Mouse (Mus musculus) liver, adult 2 months (tissue): ENCODE results near the gene Tnk1. TPM values are rescaled to one million over a fixed set of nuclear protein-coding genes. Genes with fewer than 3 reads are reported as not detected.
A peak's percentile ranks its signal among the peaks of the same experiment; 100 is the strongest.

Source experiments
- DNase-seq: peaks from one replicate; pipeline ENCODE4 v3.0.0-alpha.2; 2011; ENCODE audit warnings: low read depth, low spot score; ENCODE audit errors: extremely low read depth
- H3K27ac ChIP-seq: fragments of 200-500 bp; replicated peaks from 2 replicates; pipeline ENCODE4 v1.5.1; 2012; ENCODE audit warnings: low read depth, mild to moderate bottlenecking, control low read depth, inconsistent platforms, low read length; ENCODE audit not compliant: insufficient read depth
- H3K27me3 ChIP-seq: fragments of 200-500 bp; 2 replicates; pipeline ENCODE4 v1.6.1; 2012; ENCODE audit warnings: mild to moderate bottlenecking, moderate library complexity, low read length, inconsistent platforms; ENCODE audit not compliant: control insufficient read depth, insufficient read depth
- H3K36me3 ChIP-seq: fragments of 200-500 bp; 2 replicates; pipeline ENCODE4 v1.6.1; 2012; ENCODE audit warnings: low read length, inconsistent platforms; ENCODE audit not compliant: control insufficient read depth, insufficient read depth
- H3K4me1 ChIP-seq: fragments of 200-500 bp; 2 replicates; pipeline ENCODE4 v1.6.1; 2011; ENCODE audit warnings: low read length; ENCODE audit not compliant: control insufficient read depth, insufficient read depth
- H3K4me3 ChIP-seq: fragments of 200-500 bp; 2 replicates; pipeline ENCODE4 v1.5.1; 2011; ENCODE audit warnings: low read depth, mild to moderate bottlenecking, control low read depth, low read length, moderate library complexity; ENCODE audit not compliant: insufficient read depth
- H3K79me2 ChIP-seq: fragments of 200-500 bp; 2 replicates; pipeline ENCODE4 v1.6.1; 2012; ENCODE audit warnings: inconsistent platforms, mild to moderate bottlenecking, low read length, moderate library complexity; ENCODE audit not compliant: control insufficient read depth, insufficient read depth
- H3K9ac ChIP-seq: fragments of 200-500 bp; 2 replicates; pipeline ENCODE4 v1.6.1; 2012; ENCODE audit warnings: low read depth, mild to moderate bottlenecking, control low read depth, inconsistent platforms, low read length
- CTCF ChIP-seq: fragments of 200-500 bp; IDR thresholded peaks from 2 replicates; pipeline ENCODE4 v1.5.1; 2011; ENCODE audit warnings: low read depth, low read length, control low read depth
- POLR2A ChIP-seq: fragments of 200-500 bp; IDR thresholded peaks from 2 replicates; pipeline ENCODE4 v1.6.1; 2011; ENCODE audit warnings: low read length, control low read depth; ENCODE audit not compliant: insufficient read depth; ENCODE audit errors: extremely low read depth
- WGBS: fragments of 180-500 bp; shearing (Covaris S2); methylation state at CpG from one replicate; pipeline ENCODE4 v1.1.7; 2018; 5-methylcytosine and 5-hydroxymethylcytosine counted together
- polyA plus RNA-seq: library from polyadenylated mRNA; depleted of rRNA; stranded (reverse); fragments of >200 nt; gene quantifications from 2 replicates; pipeline ENCODE4 v1.2.3, GENCODE M21; 2012
- total RNA-seq: library from RNA; depleted of rRNA; stranded (reverse); fragments of >200 nt; gene quantifications from 2 replicates; pipeline ENCODE4 v1.2.3, GENCODE M21; 2014

Gene Tnk1
- total and polyA plus RNA-seq, 2 experiments: 0.17 to 0.18 TPM

DNA sequence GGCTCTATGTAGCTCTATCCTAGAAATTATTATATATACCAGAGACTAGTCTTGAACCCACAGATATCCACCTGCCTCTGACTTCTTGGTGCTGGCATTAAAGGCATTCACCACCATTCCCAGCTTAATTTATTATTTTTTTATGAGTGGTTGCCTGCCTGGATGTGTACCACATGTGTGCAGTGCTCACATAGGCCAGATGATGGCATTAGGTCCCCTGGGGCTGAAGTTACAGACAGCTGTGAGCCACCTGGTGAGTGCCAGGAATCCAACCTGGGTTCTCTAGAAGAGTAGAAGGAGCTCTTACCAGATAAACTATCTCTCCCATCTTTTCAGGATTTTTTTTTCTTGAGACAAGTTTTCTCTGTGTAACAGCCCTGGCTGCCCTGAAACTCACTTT, 48.2 kb downstream of the Tnk1 start:
- Histone ChIP-seq H3K79me2 (no peaks in the 10 kb centered on the region), H3K36me3 (no peaks in the 10 kb centered on the region), H3K27me3 (no peaks in the 10 kb centered on the region), H3K4me3 (no peak overlapping the region), H3K4me1 (no peaks in the 10 kb centered on the region), H3K9ac (no peak overlapping the region), H3K27ac (no peak overlapping the region)
- DNase-seq: no peak
- no peak for TF ChIP-seq CTCF
- TF ChIP-seq POLR2A: no peak

DNA sequence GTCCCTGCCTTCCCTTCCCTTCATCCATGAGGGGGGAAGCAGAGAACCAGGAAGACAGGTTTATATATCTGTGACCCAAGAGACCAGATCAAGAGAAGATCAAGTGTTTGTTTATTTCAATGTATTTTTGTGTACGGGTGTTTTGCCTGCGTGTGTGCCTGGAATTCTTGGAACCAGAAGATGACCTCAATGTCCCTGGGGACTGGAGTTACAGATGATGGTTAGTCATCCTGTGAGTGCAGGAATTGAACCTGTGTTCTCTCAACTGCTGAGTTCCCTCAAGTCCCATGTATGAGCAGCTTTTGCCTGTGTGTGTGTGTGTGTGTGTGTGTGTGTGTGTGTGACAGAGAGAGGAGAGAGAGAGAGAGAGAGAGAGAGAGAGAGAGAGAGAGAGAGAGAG, 50.9 kb downstream of the Tnk1 start:
- Histone ChIP-seq H3K27me3 (0 out of 2 replicates have a peak, but pooled peaks cover under 1% of the 10 kb centered on the region), H3K4me1 (peaks cover 4% of the 10 kb centered on the region), H3K79me2 (no peaks in the 10 kb centered on the region), H3K36me3 (no peaks in the 10 kb centered on the region), H3K4me3 (no peak overlapping the region), H3K9ac (no peak overlapping the region), H3K27ac (no peak overlapping the region)
- WGBS: 87% methylated on average over 2 of the region's 2 CpGs
- no peak for DNase-seq
- no peak for TF ChIP-seq POLR2A
- no peak for TF ChIP-seq CTCF

DNA sequence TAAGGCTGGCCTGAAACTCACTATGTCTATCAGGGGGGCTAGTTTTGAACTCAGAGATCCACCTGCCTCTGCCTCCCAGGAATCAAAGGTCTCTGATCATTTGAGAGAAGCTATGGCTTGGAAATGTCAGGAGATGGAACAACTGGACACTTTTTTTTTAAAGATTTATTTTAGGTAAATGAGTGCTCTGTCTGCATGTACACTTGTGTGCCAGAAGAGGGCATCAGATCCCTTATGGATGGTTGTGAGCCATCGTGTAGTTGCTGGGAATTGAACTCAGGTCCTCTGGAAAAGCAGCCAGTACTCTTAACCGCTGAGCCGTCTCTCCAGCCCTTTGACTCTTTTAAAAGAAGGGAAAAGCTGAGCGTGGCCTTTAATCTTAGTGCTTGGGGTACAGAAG, 52.2 kb downstream of the Tnk1 start:
- DNase-seq: no peak
- Histone ChIP-seq H3K4me3 (no peak overlapping the region), H3K27me3 (peaks cover 7% of the 10 kb centered on the region), H3K27ac (no peak overlapping the region), H3K36me3 (no peaks in the 10 kb centered on the region), H3K9ac (no peak overlapping the region), H3K4me1 (peaks cover 4% of the 10 kb centered on the region), H3K79me2 (no peaks in the 10 kb centered on the region)
- TF ChIP-seq POLR2A: no peak
- TF ChIP-seq CTCF: no peak
- 95% methylated on average over 4 of the region's 4 CpGs for WGBS

DNA sequence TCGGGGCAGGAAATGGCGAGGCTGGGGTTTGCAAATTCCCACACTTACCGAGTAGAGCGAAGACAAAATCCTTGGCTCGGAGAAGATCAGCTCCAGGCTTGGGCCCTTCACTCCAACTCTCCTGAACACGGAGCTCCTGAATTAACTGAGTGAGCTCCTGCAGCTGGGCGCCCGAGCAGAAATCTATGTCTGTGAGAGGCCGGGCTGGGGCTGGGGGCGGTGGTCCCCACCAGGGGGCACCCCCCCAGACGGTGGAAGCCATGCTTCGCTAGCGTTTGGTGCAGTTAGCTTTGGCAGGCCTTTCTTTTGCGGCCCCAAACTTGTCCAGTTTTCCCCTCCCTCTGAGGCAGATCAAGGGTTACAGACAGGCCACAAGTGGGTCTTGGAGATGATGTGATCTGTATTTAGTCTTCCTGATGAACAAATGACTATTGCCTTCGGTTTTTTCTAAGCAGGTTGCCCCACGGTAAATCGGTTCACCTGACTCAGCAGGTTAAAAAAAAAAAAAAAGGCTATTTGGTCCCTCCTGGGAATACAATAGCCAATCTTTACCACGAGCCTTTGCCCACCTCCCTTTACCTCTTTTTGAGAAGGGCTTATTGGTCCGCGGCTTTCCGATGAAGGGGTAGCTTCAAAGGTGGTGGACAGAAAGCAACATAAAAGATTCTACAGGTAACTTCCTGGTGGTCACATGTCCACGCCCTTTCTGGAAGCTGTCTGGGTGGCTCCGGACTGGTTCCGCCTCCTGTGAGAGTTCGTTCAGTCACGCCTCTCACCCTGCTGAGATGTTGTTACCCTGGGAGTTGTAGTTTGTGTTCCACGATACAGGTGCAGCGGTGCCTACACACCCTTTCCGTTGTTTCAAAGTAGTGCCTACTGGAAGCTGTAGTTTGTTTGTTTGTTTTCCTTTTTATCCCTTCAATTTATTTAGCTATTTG, 53.3 kb downstream of the Tnk1 start, which contains the start of gene Tmem102:
Gene Tmem102, minus strand, starts transcription at position 653 of the 938 bp plus-strand sequence.
- peaks cover 9% of the 10 kb centered on the region for H3K27me3 ChIP-seq

DNA sequence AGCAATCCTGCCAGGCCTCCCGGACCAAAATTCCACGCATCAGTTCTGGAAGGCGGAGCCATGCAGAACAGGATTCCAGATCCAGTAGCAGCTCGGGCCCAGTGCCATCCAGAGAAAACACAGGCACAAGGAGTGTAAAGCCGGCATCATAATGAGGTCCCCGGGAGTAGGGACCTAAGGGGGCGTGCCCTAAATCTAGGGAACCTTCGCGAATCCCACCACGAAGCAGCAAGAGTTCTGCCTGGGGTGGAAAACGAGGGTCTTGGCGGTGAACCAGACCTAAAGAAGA, 53.9 kb downstream of the Tnk1 start:
- 23% methylated on average over 12 of the region's 12 CpGs for WGBS
- H3K27ac ChIP-seq: peak overlapping the region; percentile 59
- TF ChIP-seq CTCF: no peak
- no peak for TF ChIP-seq POLR2A
- H3K4me1 ChIP-seq: peaks cover 4% of the 10 kb centered on the region
- H3K9ac ChIP-seq: peak overlapping the region; percentile 39; the same call in 1 of the 2 replicates
- peak; percentile 66 for DNase-seq
- H3K4me3 ChIP-seq: peak overlapping the region; percentile 56
- H3K27me3 ChIP-seq: peaks cover 9% of the 10 kb centered on the region
- no peaks in the 10 kb centered on the region for H3K79me2 ChIP-seq
- no peaks in the 10 kb centered on the region for H3K36me3 ChIP-seq

More for the DNA sequence above, 53.3 kb downstream of the Tnk1 start, which contains the start of gene Tmem102:
- H3K4me1 ChIP-seq: peaks cover 4% of the 10 kb centered on the region
- TF ChIP-seq CTCF: no peak
- peak within 1 kb of the TSS; percentile 54 for H3K9ac ChIP-seq
- peak; percentile 87 for DNase-seq
- peak within 1 kb of the TSS; percentile 56 for H3K4me3 ChIP-seq
- no peaks in the 10 kb centered on the region for H3K36me3 ChIP-seq
- peak within 1 kb of the TSS; percentile 59 for H3K27ac ChIP-seq
- 29% methylated on average over 29 of the region's 29 CpGs for WGBS
- H3K79me2 ChIP-seq: no peaks in the 10 kb centered on the region
